ENCODE assay signal across 8 mouse cellular contexts in the genomic region with DNA sequence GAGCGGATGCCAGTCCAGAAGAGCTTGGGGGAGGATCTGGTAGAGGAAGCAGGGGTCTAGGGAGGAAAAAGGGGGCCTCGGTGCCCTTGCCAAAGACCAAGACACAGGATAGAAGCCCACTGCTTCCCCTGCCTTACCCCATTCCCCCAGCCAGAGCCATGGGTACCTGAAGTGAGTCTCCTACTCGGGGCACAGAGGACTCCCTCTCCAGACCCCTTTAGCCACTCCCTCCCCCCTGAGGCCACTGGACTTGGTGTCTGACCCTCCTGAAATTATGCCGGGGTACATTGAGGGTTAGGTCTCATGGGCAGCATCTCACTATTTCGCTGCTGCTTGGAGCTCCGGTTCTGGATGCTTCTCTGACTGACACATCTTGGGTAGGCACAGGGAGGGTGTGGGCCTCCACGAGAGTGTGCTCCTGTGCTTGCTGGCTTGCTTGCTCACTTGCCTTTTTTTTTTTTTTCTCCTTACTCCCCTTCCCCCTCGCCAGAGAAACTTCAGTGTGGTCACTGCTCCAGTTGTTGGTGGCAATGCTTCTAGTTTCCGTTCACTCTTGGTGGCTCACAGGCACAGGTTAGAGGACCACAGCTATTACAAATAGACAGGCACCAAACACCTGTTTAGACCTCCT. TPM values are rescaled to one million over a fixed set of nuclear protein-coding genes. Genes with fewer than 3 reads are reported as not detected.
DNase-seq lines count a peak whose midpoint lies in the region; ATAC-seq and TF ChIP-seq lines count a peak whose summit lies in the region.
"Not testable (repeated sequence)": the region's sequence is repeated elsewhere in the genome, so short reads cannot be mapped to it uniquely, and the experiment has no call there.

No protein-coding gene starts in this region.

- not testable (repeated sequence) for H3K27ac ChIP-seq in hindbrain, embryonic 11.5 days (ENCODE audit: low read depth, low read length); neural tube, embryonic 14.5 days (ENCODE audit: low read depth, low read length)

- H3K36me3 ChIP-seq in hindbrain, embryonic 11.5 days (ENCODE audit: control insufficient read depth, insufficient read depth, low read length); neural tube, embryonic 14.5 days (ENCODE audit: control insufficient read depth, insufficient read depth, low read length): not testable (repeated sequence)

- not testable (repeated sequence) for H3K9ac ChIP-seq in hindbrain, embryonic 11.5 days (ENCODE audit: low read depth, low read length); neural tube, embryonic 14.5 days (replicated peaks; ENCODE audit: low read depth, low read length)

- 87% methylated on average over 6 of the region's 9 CpGs for WGBS in hindbrain, embryonic 11.5 days
- 63% methylated on average over 7 of the region's 9 CpGs for WGBS in lung, adult 2 months
- 84% methylated on average over 6 of the region's 9 CpGs for WGBS in neural tube, embryonic 14.5 days

- not testable (repeated sequence) for H3K4me1 ChIP-seq in hindbrain, embryonic 11.5 days (replicated peaks; ENCODE audit: control insufficient read depth, insufficient read depth, low read length); lung, adult 2 months (ENCODE audit: control insufficient read depth, insufficient read depth, low read length); neural tube, embryonic 14.5 days (ENCODE audit: control insufficient read depth, insufficient read depth, low read length)

- H3K27me3 ChIP-seq in hindbrain, embryonic 11.5 days (ENCODE audit: control insufficient read depth, insufficient read depth, low read length); neural tube, embryonic 14.5 days (ENCODE audit: control insufficient read depth, insufficient read depth, low read length): not testable (repeated sequence)

- not testable (repeated sequence) for H3K9me3 ChIP-seq in hindbrain, embryonic 11.5 days (ENCODE audit: control insufficient read depth, low read length); neural tube, embryonic 14.5 days (ENCODE audit: control insufficient read depth, low read length)

- TF ChIP-seq CTCF in lung, adult 2 months (IDR thresholded peaks at IDR 0.05; ENCODE audit: insufficient read depth, low read length) = not testable (repeated sequence)

- TF ChIP-seq POLR2A in lung, adult 2 months (IDR thresholded peaks at IDR 0.05; ENCODE audit: borderline replicate concordance, extremely low read depth, low read depth, low read length) = not testable (repeated sequence)

- H3K4me3 ChIP-seq in hindbrain, embryonic 11.5 days (ENCODE audit: low read depth, low read length); lung, adult 2 months (replicated peaks; ENCODE audit: extremely low read depth, low read depth, low read length); neural tube, embryonic 14.5 days (ENCODE audit: low read depth, low read length): not testable (repeated sequence)

- peak; percentile 72 for ATAC-seq in hindbrain, embryonic 11.5 days (ENCODE audit: low FRiP score)
- peak; percentile 60 for ATAC-seq in neural tube, embryonic 14.5 days (ENCODE audit: low read depth)

- DNase-seq in MN1 (ENCODE audit: low spot score) = peak; percentile 59
- peak; percentile 45 to 53 for DNase-seq in cerebellum, postnatal 14 days
- DNase-seq in frontal cortex, postnatal 14 days (ENCODE audit: low spot score in 2 of 2) = peak; percentile 41 to 59
- peak; percentile 14 for DNase-seq in hindbrain, embryonic 11.5 days (ENCODE audit: low spot score)
- peak; percentile 64 for DNase-seq in layer of hippocampus, adult 9-11 months
- DNase-seq in lung, adult 2 months = peak; percentile 47
- peak; percentile 45 for DNase-seq in thymus, postnatal 0 days (ENCODE audit: low spot score)

- not testable (repeated sequence) for H3K4me2 ChIP-seq in hindbrain, embryonic 11.5 days (replicated peaks; ENCODE audit: low read depth, low read length); neural tube, embryonic 14.5 days (ENCODE audit: low read depth, low read length)

RNA-seq across cellular contexts. Expression of gene Scaf8, which starts 32.5 kb away (rescaled TPM):
- 24.3 and 25.9 TPM in 2 replicates for polyA plus RNA-seq in hindbrain, embryonic 11.5 days (2014; fragmentation: Nextera tagmentation; extraction: Ambion mirVana)
- 23.4 and 24.6 TPM in 2 replicates for polyA plus RNA-seq in lung, adult 2 months (2012; rRNA removed)
- 19.8 and 23.4 TPM in 2 replicates for polyA plus RNA-seq in neural tube, embryonic 14.5 days (2014; fragmentation: Nextera tagmentation; extraction: Ambion mirVana)
- polyA plus RNA-seq in thymus, postnatal 0 days (2015; fragmentation: Nextera tagmentation; extraction: Ambion mirVana) = 19.1 and 19.2 TPM in 2 replicates

Comparison
In these comparisons a context has a peak if more than half of its experiments do, and no peak if none do; other contexts are left out.
1. DNase-seq: peak in every context shown above with its lines; median percentile 64 in layer of hippocampus, adult 9-11 months; 59 in MN1; 50 in frontal cortex, postnatal 14 days; 49 in cerebellum, postnatal 14 days; 47 in lung, adult 2 months; 45 in thymus, postnatal 0 days; 14 in hindbrain, embryonic 11.5 days.